Mouse (Mus musculus) intestine, embryonic 16.5 days (tissue): ENCODE measurements around the gene Hist3h2a. TPM values are rescaled to one million over a fixed set of nuclear protein-coding genes. Genes with fewer than 3 reads are reported as not detected.

Experiments used
- ATAC-seq: fragments of 200-750 bp; cut with Nextera tagmentation; 2 replicates; pipeline ENCODE4 v1.8.0; 2017; ENCODE audit warnings: moderate TSS enrichment, moderate library complexity
- H3K27ac ChIP-seq: fragments of 300-500 bp; sonication (generic); 2 replicates; pipeline ENCODE4 v1.5.1; 2014; ENCODE audit warnings: mild to moderate bottlenecking, low read length
- H3K27me3 ChIP-seq: fragments of 300-500 bp; sonication (generic); replicated peaks from 2 replicates; pipeline ENCODE4 v1.6.1; 2014; ENCODE audit warnings: low read length, control low read depth, mixed read lengths; ENCODE audit not compliant: control insufficient read depth, insufficient read depth
- H3K36me3 ChIP-seq: fragments of 300-500 bp; sonication (generic); 2 replicates; pipeline ENCODE4 v1.6.1; 2014; ENCODE audit warnings: low read length, control low read depth; ENCODE audit not compliant: control insufficient read depth, insufficient read depth
- H3K4me1 ChIP-seq: fragments of 300-500 bp; sonication (generic); 2 replicates; pipeline ENCODE4 v1.6.1; 2014; ENCODE audit warnings: low read length, control low read depth, mixed read lengths; ENCODE audit not compliant: control insufficient read depth, insufficient read depth
- H3K4me2 ChIP-seq: fragments of 300-500 bp; sonication (generic); 2 replicates; pipeline ENCODE4 v1.6.1; 2014; ENCODE audit warnings: low read depth, low read length, control low read depth
- H3K4me3 ChIP-seq: fragments of 300-500 bp; sonication (generic); 2 replicates; pipeline ENCODE4 v1.5.1; 2014; ENCODE audit warnings: mild to moderate bottlenecking, low read length
- H3K9ac ChIP-seq: fragments of 300-500 bp; sonication (generic); 2 replicates; pipeline ENCODE4 v1.6.1; 2014; ENCODE audit warnings: low read depth, low read length
- H3K9me3 ChIP-seq: fragments of 300-500 bp; sonication (generic); 2 replicates; pipeline ENCODE4 v1.6.1; 2016; ENCODE audit warnings: low read length, control low read depth; ENCODE audit not compliant: control insufficient read depth
- WGBS: fragments of 180-500 bp; shearing (Covaris S2); extraction: QIAGEN DNeasy Blood & Tissue Kit; methylation state at CpG from one replicate; pipeline ENCODE4 v1.1.7; 2014; 5-methylcytosine and 5-hydroxymethylcytosine counted together
- polyA plus RNA-seq: library from polyadenylated mRNA; unstranded; fragments of >200 nt; fragmentation: Nextera tagmentation; extraction: Ambion mirVana; gene quantifications from 2 replicates; pipeline ENCODE4 v1.2.1, GENCODE M21; 2015

Hist3h2a gene
- polyA plus RNA-seq, 1 experiment from 2014 or later = 31.6 TPM

- H3K36me3 ChIP-seq = no peaks in the 10 kb centered on the region
- H3K4me2 ChIP-seq = no peak overlapping the region
- no peaks in the 10 kb centered on the region for H3K9me3 ChIP-seq
- no peak overlapping the region for H3K4me3 ChIP-seq
- peaks cover 11% of the 10 kb centered on the region for H3K4me1 ChIP-seq
- no peaks in the 10 kb centered on the region for H3K27me3 ChIP-seq
- WGBS = 87% methylated on average over 3 of the region's 3 CpGs
- ATAC-seq = no peak
- no peak overlapping the region for H3K27ac ChIP-seq
- H3K9ac ChIP-seq = no peak overlapping the region
Measured at GRCm38 (mm10) chr11:58974414-58974813, 19.9 kb downstream of the Hist3h2a start.

- Histone ChIP-seq H3K9me3 (no peaks in the 10 kb centered on the region), H3K9ac (peak overlapping the region; percentile 93), H3K27me3 (no peaks in the 10 kb centered on the region), H3K27ac (peak overlapping the region; percentile 81), H3K4me3 (peak overlapping the region; percentile 98), H3K36me3 (no peaks in the 10 kb centered on the region; the same call in 1 of the 2 replicates), H3K4me1 (peaks cover 32% of the 10 kb centered on the region), H3K4me2 (peak overlapping the region; percentile 93)
- under 1% methylated on average over 29 of the region's 29 CpGs for WGBS
- peak; percentile 43; the same call in 1 of the 2 replicates for ATAC-seq
Measured at GRCm38 (mm10) chr11:58977150-58977549, 22.7 kb downstream of the Hist3h2a start.

- under 1% methylated on average over 21 of the region's 21 CpGs for WGBS
- ATAC-seq = peak; percentile 34
Measured at GRCm38 (mm10) chr11:58977607-58978026, 23.1 kb downstream of the Hist3h2a start.

GRCm38 (mm10) chr11:58978027-58978705 is 23.7 kb downstream of the Hist3h2a start, which contains the start of gene Trim11:
Trim11 (plus strand) TSS chr11:58978093.
- Histone ChIP-seq H3K9ac (peak within 1 kb of the TSS; percentile 93), H3K4me1 (peaks cover 32% of the 10 kb centered on the region), H3K9me3 (no peaks in the 10 kb centered on the region), H3K4me2 (peak within 1 kb of the TSS; percentile 93), H3K36me3 (peaks cover 7% of the 10 kb centered on the region; the same call in 1 of the 2 replicates), H3K27me3 (no peaks in the 10 kb centered on the region), H3K27ac (peak within 1 kb of the TSS; percentile 81), H3K4me3 (peak within 1 kb of the TSS; percentile 98)
- WGBS = under 1% methylated on average over 64 of the region's 64 CpGs
- ATAC-seq = peak; percentile 75

More at GRCm38 (mm10) chr11:58977607-58978026, 23.1 kb downstream of the Hist3h2a start:
- Histone ChIP-seq H3K9ac (peak overlapping the region; percentile 93), H3K36me3 (peaks cover 3% of the 10 kb centered on the region; the same call in 1 of the 2 replicates), H3K4me3 (peak overlapping the region; percentile 98), H3K27me3 (no peaks in the 10 kb centered on the region), H3K4me2 (peak overlapping the region; percentile 93), H3K9me3 (no peaks in the 10 kb centered on the region), H3K4me1 (peaks cover 32% of the 10 kb centered on the region), H3K27ac (peak overlapping the region; percentile 81)

- H3K4me1 ChIP-seq = peaks cover 32% of the 10 kb centered on the region
- peaks cover 7% of the 10 kb centered on the region; the same call in 1 of the 2 replicates for H3K36me3 ChIP-seq
- H3K27me3 ChIP-seq = no peaks in the 10 kb centered on the region
- peak overlapping the region; percentile 98 for H3K4me3 ChIP-seq
- H3K9ac ChIP-seq = peak overlapping the region; percentile 93
- 2% methylated on average over 5 of the region's 5 CpGs for WGBS
- no peak for ATAC-seq
- no peaks in the 10 kb centered on the region for H3K9me3 ChIP-seq
- peak overlapping the region; percentile 81; the same call in 1 of the 2 replicates for H3K27ac ChIP-seq
- peak overlapping the region; percentile 93 for H3K4me2 ChIP-seq
Measured at GRCm38 (mm10) chr11:58978706-58979030, 24.2 kb downstream of the Hist3h2a start.

- H3K27ac ChIP-seq = no peak overlapping the region
- peak overlapping the region; percentile 93 for H3K9ac ChIP-seq
- no peaks in the 10 kb centered on the region for H3K9me3 ChIP-seq
- peak overlapping the region; percentile 93 for H3K4me2 ChIP-seq
- ATAC-seq = no peak
- H3K36me3 ChIP-seq = peaks cover 7% of the 10 kb centered on the region; the same call in 1 of the 2 replicates
- H3K4me3 ChIP-seq = peak overlapping the region; percentile 98
- H3K4me1 ChIP-seq = peaks cover 32% of the 10 kb centered on the region
- no peaks in the 10 kb centered on the region for H3K27me3 ChIP-seq
- 66% methylated on average over 3 of the region's 3 CpGs for WGBS
Measured at GRCm38 (mm10) chr11:58979183-58979582, 24.7 kb downstream of the Hist3h2a start.

GRCm38 (mm10) chr11:58979661-58980060 is 25.2 kb downstream of the Hist3h2a start:
- Histone ChIP-seq H3K27me3 (no peaks in the 10 kb centered on the region), H3K4me1 (peaks cover 32% of the 10 kb centered on the region), H3K9me3 (no peaks in the 10 kb centered on the region), H3K9ac (peak overlapping the region; percentile 93), H3K4me2 (peak overlapping the region; percentile 93), H3K4me3 (peak overlapping the region; percentile 98), H3K36me3 (peaks cover 7% of the 10 kb centered on the region; the same call in 1 of the 2 replicates), H3K27ac (no peak overlapping the region)
- 74% methylated on average over 7 of the region's 7 CpGs for WGBS
- 0 out of 2 replicates have a peak, but pooled peaks have one; percentile 14 for ATAC-seq

GRCm38 (mm10) chr11:58980381-58980990 is 26.0 kb downstream of the Hist3h2a start:
- H3K9me3 ChIP-seq = no peaks in the 10 kb centered on the region
- 57% methylated on average over 5 of the region's 5 CpGs for WGBS
- H3K27ac ChIP-seq = no peak overlapping the region
- H3K4me2 ChIP-seq = peak overlapping the region; percentile 93
- peaks cover 32% of the 10 kb centered on the region for H3K4me1 ChIP-seq
- no peaks in the 10 kb centered on the region for H3K27me3 ChIP-seq
- ATAC-seq = no peak
- H3K36me3 ChIP-seq = peaks cover 7% of the 10 kb centered on the region; the same call in 1 of the 2 replicates
- peak overlapping the region; percentile 93 for H3K9ac ChIP-seq
- no peak overlapping the region for H3K4me3 ChIP-seq
